Mouse (Mus musculus): ENCODE results near the gene Dct. TPM values are rescaled to one million over a fixed set of nuclear protein-coding genes. Genes with fewer than 3 reads are reported as not detected.

Dct gene
- polyA plus RNA-seq, 1 experiment from 2014 or later, result 8.5 TPM

- Histone ChIP-seq H3K4me1 (replicated peaks; ENCODE audit: control insufficient read depth, insufficient read depth, low read length) (no peaks in the 10 kb centered on the region), H3K9me3 (ENCODE audit: control insufficient read depth, low read length) (peaks cover 25% of the 10 kb centered on the region), H3K9ac (ENCODE audit: low read length) (no peak overlapping the region), H3K27me3 (ENCODE audit: control insufficient read depth, insufficient read depth, low read length) (no peaks in the 10 kb centered on the region), H3K4me3 (ENCODE audit: low read depth, low read length) (no peak overlapping the region), H3K27ac (ENCODE audit: low read depth, low read length) (no peak overlapping the region), H3K36me3 (ENCODE audit: control insufficient read depth, insufficient read depth, low read length) (no peaks in the 10 kb centered on the region), H3K4me2 (ENCODE audit: low read depth, low read length, severe bottlenecking) (no peak overlapping the region)
- 96% methylated on average over 3 of the region's 3 CpGs for WGBS
- no peak for DNase-seq (ENCODE audit: low spot score)
- ATAC-seq (replicated peaks; ENCODE audit: low FRiP score), result no peak
These were observed 24.5 kb downstream of the Dct start for GRCm38 (mm10) chr14:118027564-118027963.

DNA sequence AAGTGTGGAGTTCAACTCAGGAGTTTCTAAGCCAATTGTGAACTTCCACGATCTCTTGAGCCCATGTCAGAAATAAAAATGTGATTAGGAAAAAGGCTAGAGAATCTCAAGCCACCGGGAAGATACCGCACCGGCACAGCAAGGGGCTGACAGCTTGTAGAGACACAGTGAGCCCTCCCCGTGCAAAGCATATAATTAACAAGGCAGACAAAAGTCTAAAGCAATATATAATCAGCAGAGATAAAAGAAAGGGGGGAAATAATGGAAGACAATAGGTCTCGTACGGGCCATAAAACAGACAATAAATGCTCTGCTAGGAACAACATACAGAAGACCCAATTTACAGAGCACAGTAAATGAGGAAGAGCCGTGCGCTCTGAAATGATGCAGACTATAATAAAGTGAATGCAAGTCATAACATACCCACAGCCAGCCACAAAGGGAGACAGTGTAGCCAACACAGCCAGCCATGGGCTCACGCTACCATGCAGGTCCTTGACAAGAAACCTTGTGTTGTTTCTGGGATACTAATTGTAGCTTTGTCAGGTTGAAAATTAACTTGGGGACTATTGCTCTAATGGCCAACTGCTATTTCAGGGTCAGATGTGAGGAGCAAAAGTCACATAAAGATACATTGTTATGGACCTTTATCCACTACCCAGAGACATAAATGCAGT lies 30.0 kb downstream of the Dct start:
- H3K36me3 ChIP-seq (ENCODE audit: control insufficient read depth, insufficient read depth, low read length), result no peaks in the 10 kb centered on the region
- H3K4me1 ChIP-seq (replicated peaks; ENCODE audit: control insufficient read depth, insufficient read depth, low read length), result no peaks in the 10 kb centered on the region
- 74% methylated on average over 10 of the region's 10 CpGs for WGBS

GRCm38 (mm10) chr14:118019314-118019713 lies 32.7 kb downstream of the Dct start:
- Histone ChIP-seq H3K4me3 (ENCODE audit: low read depth, low read length) (no peak overlapping the region), H3K36me3 (ENCODE audit: control insufficient read depth, insufficient read depth, low read length) (no peaks in the 10 kb centered on the region), H3K4me2 (ENCODE audit: low read depth, low read length, severe bottlenecking) (no peak overlapping the region), H3K9ac (ENCODE audit: low read length) (no peak overlapping the region), H3K27me3 (ENCODE audit: control insufficient read depth, insufficient read depth, low read length) (no peaks in the 10 kb centered on the region), H3K9me3 (ENCODE audit: control insufficient read depth, low read length) (no peaks in the 10 kb centered on the region), H3K27ac (ENCODE audit: low read depth, low read length) (no peak overlapping the region), H3K4me1 (replicated peaks; ENCODE audit: control insufficient read depth, insufficient read depth, low read length) (no peaks in the 10 kb centered on the region)
- 86% methylated on average over 5 of the region's 5 CpGs for WGBS
- no peak for DNase-seq (ENCODE audit: low spot score)
- ATAC-seq (replicated peaks; ENCODE audit: low FRiP score), result no peak

More for the DNA sequence above, 30.0 kb downstream of the Dct start:
- no peak overlapping the region for H3K4me2 ChIP-seq (ENCODE audit: low read depth, low read length, severe bottlenecking)
- DNase-seq (ENCODE audit: low spot score) (no peak), ATAC-seq (replicated peaks; ENCODE audit: low FRiP score) (no peak)
- H3K4me3 ChIP-seq (ENCODE audit: low read depth, low read length), result no peak overlapping the region
- no peak overlapping the region for H3K27ac ChIP-seq (ENCODE audit: low read depth, low read length)
- no peaks in the 10 kb centered on the region for H3K9me3 ChIP-seq (ENCODE audit: control insufficient read depth, low read length)
- H3K9ac ChIP-seq (ENCODE audit: low read length), result no peak overlapping the region
- no peaks in the 10 kb centered on the region for H3K27me3 ChIP-seq (ENCODE audit: control insufficient read depth, insufficient read depth, low read length)

DNA sequence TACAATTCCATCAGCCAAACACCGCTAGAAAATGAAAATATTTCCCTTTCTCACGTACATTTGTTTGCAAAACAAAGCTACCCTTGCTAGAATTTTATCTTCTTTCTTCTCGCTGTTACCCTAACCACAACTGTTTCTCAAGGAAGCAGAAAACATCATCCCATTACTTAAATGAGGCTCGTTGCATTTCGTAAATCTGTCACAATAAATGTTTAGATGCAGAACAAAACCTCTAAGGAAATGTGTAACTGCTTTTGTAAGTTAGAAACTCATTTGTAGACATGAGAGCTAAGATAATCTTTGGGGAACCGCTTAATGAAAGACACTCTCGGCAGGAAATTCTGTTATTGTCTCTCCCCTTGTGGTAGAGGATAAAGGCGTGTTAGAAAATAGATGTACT lies 38.8 kb downstream of the Dct start:
- no peak overlapping the region for H3K9ac ChIP-seq (ENCODE audit: low read length)
- no peak overlapping the region for H3K27ac ChIP-seq (ENCODE audit: low read depth, low read length)
- 71% methylated on average over 8 of the region's 8 CpGs for WGBS
- no peak overlapping the region for H3K4me3 ChIP-seq (ENCODE audit: low read depth, low read length)
- no peak overlapping the region for H3K4me2 ChIP-seq (ENCODE audit: low read depth, low read length, severe bottlenecking)
- no peaks in the 10 kb centered on the region for H3K27me3 ChIP-seq (ENCODE audit: control insufficient read depth, insufficient read depth, low read length)
- H3K9me3 ChIP-seq (ENCODE audit: control insufficient read depth, low read length), result no peaks in the 10 kb centered on the region
- H3K36me3 ChIP-seq (ENCODE audit: control insufficient read depth, insufficient read depth, low read length), result no peaks in the 10 kb centered on the region
- ATAC-seq (replicated peaks; ENCODE audit: low FRiP score), result no peak
- DNase-seq (ENCODE audit: low spot score), result no peak
- H3K4me1 ChIP-seq (replicated peaks; ENCODE audit: control insufficient read depth, insufficient read depth, low read length), result no peaks in the 10 kb centered on the region

- WGBS, result 88% methylated on average over 9 of the region's 9 CpGs
- Histone ChIP-seq H3K9ac (ENCODE audit: low read length) (no peak overlapping the region), H3K36me3 (ENCODE audit: control insufficient read depth, insufficient read depth, low read length) (no peaks in the 10 kb centered on the region), H3K27me3 (ENCODE audit: control insufficient read depth, insufficient read depth, low read length) (no peaks in the 10 kb centered on the region), H3K27ac (ENCODE audit: low read depth, low read length) (no peak overlapping the region), H3K4me2 (ENCODE audit: low read depth, low read length, severe bottlenecking) (no peak overlapping the region), H3K9me3 (ENCODE audit: control insufficient read depth, low read length) (no peaks in the 10 kb centered on the region), H3K4me1 (replicated peaks; ENCODE audit: control insufficient read depth, insufficient read depth, low read length) (no peaks in the 10 kb centered on the region), H3K4me3 (ENCODE audit: low read depth, low read length) (no peak overlapping the region)
- no peak for DNase-seq (ENCODE audit: low spot score)
- ATAC-seq (replicated peaks; ENCODE audit: low FRiP score), result no peak
These were observed 42.5 kb downstream of the Dct start for GRCm38 (mm10) chr14:118009541-118009940.

DNA sequence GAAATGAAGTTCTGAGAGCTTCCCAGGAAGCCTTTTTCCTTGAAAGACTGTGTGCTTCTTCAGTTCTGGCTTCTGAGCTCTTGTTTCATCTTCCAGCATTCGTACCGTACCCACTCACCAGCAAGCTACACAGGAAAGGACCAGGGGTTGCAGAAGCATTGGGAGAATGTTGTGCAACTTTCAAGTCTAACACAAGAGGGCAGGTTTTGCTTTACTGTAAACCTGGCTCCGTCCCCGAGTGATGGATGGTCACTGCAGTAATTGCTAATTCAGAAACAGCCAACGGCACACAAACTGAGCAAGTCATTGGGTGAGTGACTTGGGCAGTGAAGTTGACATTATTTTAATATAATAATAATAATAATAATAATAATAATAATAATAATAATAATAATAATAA lies 46.3 kb downstream of the Dct start:
- 32% methylated on average over 5 of the region's 5 CpGs for WGBS
- no peak overlapping the region for H3K9ac ChIP-seq (ENCODE audit: low read length)
- no peak overlapping the region for H3K27ac ChIP-seq (ENCODE audit: low read depth, low read length)
- H3K4me3 ChIP-seq (ENCODE audit: low read depth, low read length), result no peak overlapping the region
- H3K9me3 ChIP-seq (ENCODE audit: control insufficient read depth, low read length), result no peaks in the 10 kb centered on the region
- peaks cover 4% of the 10 kb centered on the region; the same call in 1 of the 2 replicates for H3K27me3 ChIP-seq (ENCODE audit: control insufficient read depth, insufficient read depth, low read length)
- peaks cover 11% of the 10 kb centered on the region for H3K4me1 ChIP-seq (replicated peaks; ENCODE audit: control insufficient read depth, insufficient read depth, low read length)
- H3K36me3 ChIP-seq (ENCODE audit: control insufficient read depth, insufficient read depth, low read length), result no peaks in the 10 kb centered on the region
- ATAC-seq (replicated peaks; ENCODE audit: low FRiP score) (peak; percentile 67), DNase-seq (ENCODE audit: low spot score) (peak; percentile 63)
- no peak overlapping the region for H3K4me2 ChIP-seq (ENCODE audit: low read depth, low read length, severe bottlenecking)

DNA sequence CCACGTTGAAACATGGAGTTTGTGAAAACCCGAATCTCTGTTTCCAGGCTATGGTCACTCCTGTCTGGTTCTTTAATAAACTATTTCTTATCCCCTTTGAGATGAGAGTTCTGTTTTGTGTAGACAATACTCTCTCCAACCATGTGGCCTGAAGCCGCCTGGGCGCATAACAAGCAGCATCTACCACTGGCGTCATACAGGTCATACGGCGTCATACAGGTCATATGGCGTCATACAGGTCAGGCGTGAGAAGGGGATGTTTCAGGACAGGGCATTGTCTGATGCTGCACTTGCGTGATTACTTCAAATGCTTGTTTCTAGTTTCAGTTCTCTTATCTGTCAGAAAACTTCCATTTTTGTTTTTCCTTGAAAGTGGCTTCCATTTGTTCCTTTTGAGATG lies 47.6 kb downstream of the Dct start:
- H3K4me3 ChIP-seq (ENCODE audit: low read depth, low read length), result no peak overlapping the region
- peaks cover 8% of the 10 kb centered on the region for H3K27me3 ChIP-seq (ENCODE audit: control insufficient read depth, insufficient read depth, low read length)
- H3K4me2 ChIP-seq (ENCODE audit: low read depth, low read length, severe bottlenecking), result no peak overlapping the region
- ATAC-seq (replicated peaks; ENCODE audit: low FRiP score) (no peak), DNase-seq (ENCODE audit: low spot score) (no peak)
- H3K9ac ChIP-seq (ENCODE audit: low read length), result no peak overlapping the region
- 88% methylated on average over 10 of the region's 10 CpGs for WGBS
- no peak overlapping the region for H3K27ac ChIP-seq (ENCODE audit: low read depth, low read length)
- H3K4me1 ChIP-seq (replicated peaks; ENCODE audit: control insufficient read depth, insufficient read depth, low read length), result peaks cover 11% of the 10 kb centered on the region
- H3K9me3 ChIP-seq (ENCODE audit: control insufficient read depth, low read length), result no peaks in the 10 kb centered on the region
- H3K36me3 ChIP-seq (ENCODE audit: control insufficient read depth, insufficient read depth, low read length), result no peaks in the 10 kb centered on the region

DNA sequence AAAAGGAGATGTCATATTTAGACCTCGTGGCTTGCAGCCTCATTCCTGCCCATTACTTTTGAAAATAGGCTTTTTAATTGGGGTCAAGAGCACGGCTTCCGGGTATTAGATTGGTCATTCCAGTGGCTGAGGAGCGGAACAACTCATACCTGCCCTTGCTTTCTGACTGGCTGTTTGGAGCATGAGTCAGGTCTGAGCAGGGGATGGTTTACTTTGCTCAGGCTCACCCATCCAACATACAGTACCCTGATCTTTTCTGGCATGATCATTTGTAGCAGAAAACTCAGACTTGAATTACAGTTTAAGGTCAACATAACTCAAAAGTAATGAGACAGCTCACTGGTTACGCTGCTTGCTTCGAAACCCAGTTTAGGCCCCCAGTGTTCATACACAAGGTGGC lies 58.2 kb downstream of the Dct start:
- Histone ChIP-seq H3K27me3 (ENCODE audit: control insufficient read depth, insufficient read depth, low read length) (no peaks in the 10 kb centered on the region), H3K9me3 (ENCODE audit: control insufficient read depth, low read length) (no peaks in the 10 kb centered on the region), H3K36me3 (ENCODE audit: control insufficient read depth, insufficient read depth, low read length) (no peaks in the 10 kb centered on the region), H3K4me1 (replicated peaks; ENCODE audit: control insufficient read depth, insufficient read depth, low read length) (no peaks in the 10 kb centered on the region), H3K4me3 (ENCODE audit: low read depth, low read length) (no peak overlapping the region), H3K27ac (ENCODE audit: low read depth, low read length) (no peak overlapping the region), H3K9ac (ENCODE audit: low read length) (no peak overlapping the region), H3K4me2 (ENCODE audit: low read depth, low read length, severe bottlenecking) (no peak overlapping the region)
- no peak for DNase-seq (ENCODE audit: low spot score)
- 92% methylated on average over 6 of the region's 6 CpGs for WGBS
- no peak for ATAC-seq (replicated peaks; ENCODE audit: low FRiP score)

DNA sequence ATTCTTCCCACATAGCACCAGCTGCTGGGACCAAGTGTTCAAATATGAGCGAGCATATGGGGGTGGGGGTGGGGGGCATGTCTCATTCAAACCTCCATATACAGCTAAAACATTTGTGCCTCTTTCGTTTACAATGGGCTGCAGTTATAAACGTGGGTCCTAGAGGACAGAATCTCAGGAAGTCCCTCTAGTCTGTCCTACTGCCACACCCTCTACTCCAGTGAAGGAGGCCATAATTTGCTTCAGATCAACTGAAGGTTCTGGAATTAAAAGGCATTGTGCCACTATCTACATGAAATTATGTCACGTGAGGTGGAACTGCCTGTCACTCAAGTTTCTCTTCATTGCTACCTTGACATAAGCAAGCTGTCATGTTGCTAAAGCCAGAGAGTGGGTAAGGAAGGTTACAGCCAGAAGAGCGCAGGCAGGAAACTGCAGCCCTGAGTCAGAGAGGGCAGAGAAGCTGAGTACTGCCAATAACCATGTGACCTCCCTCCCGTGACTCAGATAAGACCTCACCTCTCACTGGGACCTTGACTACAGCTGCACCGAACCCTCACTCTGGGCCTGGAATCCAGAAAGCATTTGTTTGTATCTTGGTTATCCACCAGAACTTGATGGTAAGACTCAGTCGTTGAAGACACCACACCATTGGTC lies 59.3 kb downstream of the Dct start:
- Histone ChIP-seq H3K9me3 (ENCODE audit: control insufficient read depth, low read length) (no peaks in the 10 kb centered on the region), H3K27ac (ENCODE audit: low read depth, low read length) (no peak overlapping the region), H3K36me3 (ENCODE audit: control insufficient read depth, insufficient read depth, low read length) (no peaks in the 10 kb centered on the region), H3K4me2 (ENCODE audit: low read depth, low read length, severe bottlenecking) (no peak overlapping the region), H3K4me3 (ENCODE audit: low read depth, low read length) (no peak overlapping the region), H3K4me1 (replicated peaks; ENCODE audit: control insufficient read depth, insufficient read depth, low read length) (no peaks in the 10 kb centered on the region), H3K9ac (ENCODE audit: low read length) (no peak overlapping the region), H3K27me3 (ENCODE audit: control insufficient read depth, insufficient read depth, low read length) (no peaks in the 10 kb centered on the region)
- ATAC-seq (replicated peaks; ENCODE audit: low FRiP score), result no peak
- no peak for DNase-seq (ENCODE audit: low spot score)
- 87% methylated on average over 8 of the region's 8 CpGs for WGBS

All from forebrain, embryonic 11.5 days (tissue).